Mouse (Mus musculus) heart, embryonic 10.5 days (tissue): ENCODE data around the gene Tbc1d9. TPM values are rescaled to one million over a fixed set of nuclear protein-coding genes. Genes with fewer than 3 reads are reported as not detected.

Experiments used
- DNase-seq: peaks from one replicate; pipeline ENCODE4 v3.0.0-alpha.2; 2017; ENCODE audit warnings: low spot score
- H3K27ac ChIP-seq: fragments of 300-500 bp; sonication (generic); 2 replicates; pipeline ENCODE4 v1.5.1; 2016; ENCODE audit warnings: mild to moderate bottlenecking
- H3K27me3 ChIP-seq: fragments of 300-500 bp; sonication (generic); 2 replicates; pipeline ENCODE4 v1.6.1; 2016; ENCODE audit warnings: mild to moderate bottlenecking; ENCODE audit not compliant: poor library complexity, insufficient read depth, severe bottlenecking
- H3K36me3 ChIP-seq: fragments of 300-500 bp; sonication (generic); 2 replicates; pipeline ENCODE4 v1.6.1; 2016; ENCODE audit warnings: mild to moderate bottlenecking, moderate library complexity
- H3K4me1 ChIP-seq: fragments of 300-500 bp; sonication (generic); 2 replicates; pipeline ENCODE4 v1.6.1; 2016; ENCODE audit warnings: mild to moderate bottlenecking
- H3K4me3 ChIP-seq: fragments of 300-500 bp; sonication (generic); 2 replicates; pipeline ENCODE4 v1.5.1; 2016; ENCODE audit warnings: mild to moderate bottlenecking, moderate library complexity
- H3K9me3 ChIP-seq: fragments of 300-500 bp; sonication (generic); 2 replicates; pipeline ENCODE4 v1.6.1; 2016; ENCODE audit warnings: mild to moderate bottlenecking, moderate library complexity
- WGBS: fragments of 180-500 bp; shearing (Covaris S2); methylation state at CpG from one replicate; pipeline ENCODE4 v1.1.7; 2016; 5-methylcytosine and 5-hydroxymethylcytosine counted together
- polyA plus RNA-seq: library from polyadenylated mRNA; unstranded; fragments of >200 nt; fragmentation: Nextera tagmentation; extraction: Ambion mirVana; gene quantifications from 2 replicates; pipeline ENCODE4 v1.2.1, GENCODE M21; 2016

Tbc1d9 gene
- polyA plus RNA-seq, 1 experiment from 2014 or later, result 0.90 TPM

DNA sequence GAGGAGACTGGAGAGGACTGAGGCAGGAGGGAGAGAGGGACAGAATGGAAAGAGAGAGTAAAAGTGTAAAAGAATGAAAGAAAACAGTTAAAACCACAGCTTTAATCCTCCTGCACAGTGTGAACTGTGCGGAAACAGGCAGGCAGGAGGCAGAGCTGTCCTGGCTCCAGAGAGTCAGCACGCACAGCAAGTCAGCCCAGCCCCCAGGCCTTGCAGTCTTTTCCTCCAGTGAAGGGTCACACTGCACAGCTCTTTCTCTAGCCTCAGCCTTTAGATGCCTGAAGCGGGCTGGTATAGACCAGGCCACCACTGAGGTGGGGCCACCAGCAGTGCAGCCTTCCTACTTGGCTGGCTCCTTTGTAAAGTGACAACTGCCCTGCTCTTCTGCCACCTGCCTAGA is 155.4 kb downstream of the Tbc1d9 start:
- no peak for DNase-seq
- WGBS, result 72% methylated on average over 3 of the region's 3 CpGs
- peaks cover 6% of the 10 kb centered on the region; the same call in 1 of the 2 replicates for H3K4me1 ChIP-seq
- no peaks in the 10 kb centered on the region for H3K9me3 ChIP-seq
- no peak overlapping the region for H3K27ac ChIP-seq
- H3K36me3 ChIP-seq, result peaks cover 47% of the 10 kb centered on the region
- H3K27me3 ChIP-seq, result no peaks in the 10 kb centered on the region
- H3K4me3 ChIP-seq, result no peak overlapping the region

DNA sequence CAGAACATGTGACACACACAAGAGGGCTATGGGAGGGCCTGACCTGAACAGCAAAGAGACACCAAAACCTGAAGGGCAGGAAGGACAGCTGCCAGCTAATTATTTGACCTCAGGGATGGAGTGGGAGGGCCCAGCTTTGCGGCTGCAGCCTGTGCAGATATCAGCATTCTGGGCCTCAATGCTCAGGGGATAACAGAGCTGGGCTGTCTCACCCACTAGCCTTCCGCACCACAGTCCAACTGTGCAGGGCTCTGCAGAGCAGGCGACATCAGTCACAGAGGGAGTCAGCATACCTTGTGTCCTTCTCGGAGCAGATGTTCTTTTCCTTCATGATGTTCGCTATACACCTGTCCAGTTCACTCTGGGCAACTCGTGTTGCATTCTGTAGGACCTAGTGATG is 157.2 kb downstream of the Tbc1d9 start:
- H3K9me3 ChIP-seq, result no peaks in the 10 kb centered on the region
- no peak overlapping the region; the same call in 1 of the 2 replicates for H3K27ac ChIP-seq
- H3K4me3 ChIP-seq, result no peak overlapping the region
- WGBS, result 84% methylated on average over 6 of the region's 6 CpGs
- peaks cover 37% of the 10 kb centered on the region for H3K36me3 ChIP-seq
- no peaks in the 10 kb centered on the region for H3K27me3 ChIP-seq
- DNase-seq, result no peak
- H3K4me1 ChIP-seq, result peaks cover 6% of the 10 kb centered on the region; the same call in 1 of the 2 replicates

Other genes with a start within 250 kb of the Tbc1d9 start
- 0.65 and 1.2 TPM in 2 replicates for gene Gm10645, start 818 bp downstream of the Tbc1d9 start, polyA plus RNA-seq
- not detected in 2 replicates for gene Ucp1, start 125.0 kb downstream of the Tbc1d9 start, polyA plus RNA-seq
- gene Elmod2, start 167.1 kb downstream of the Tbc1d9 start, polyA plus RNA-seq, result 14.5 and 15.4 TPM in 2 replicates
- gene Mgat4d, start 183.1 kb downstream of the Tbc1d9 start, polyA plus RNA-seq, result not detected in 2 replicates
- gene Clgn, start 224.5 kb downstream of the Tbc1d9 start, polyA plus RNA-seq, result 0.14 and 0.41 TPM in 2 replicates